Mouse (Mus musculus) liver, adult 2 months (tissue): Measurements from ENCODE around the gene Styxl1. TPM values are rescaled to one million over a fixed set of nuclear protein-coding genes. Genes with fewer than 3 reads are reported as not detected.

Experiments
- DNase-seq: peaks from one replicate; pipeline ENCODE4 v3.0.0-alpha.2; 2011; ENCODE audit warnings: low read depth, low spot score; ENCODE audit errors: extremely low read depth
- H3K27ac ChIP-seq: fragments of 200-500 bp; replicated peaks from 2 replicates; pipeline ENCODE4 v1.5.1; 2012; ENCODE audit warnings: low read depth, mild to moderate bottlenecking, control low read depth, inconsistent platforms, low read length; ENCODE audit not compliant: insufficient read depth
- H3K27me3 ChIP-seq: fragments of 200-500 bp; 2 replicates; pipeline ENCODE4 v1.6.1; 2012; ENCODE audit warnings: mild to moderate bottlenecking, moderate library complexity, low read length, inconsistent platforms; ENCODE audit not compliant: control insufficient read depth, insufficient read depth
- H3K36me3 ChIP-seq: fragments of 200-500 bp; 2 replicates; pipeline ENCODE4 v1.6.1; 2012; ENCODE audit warnings: low read length, inconsistent platforms; ENCODE audit not compliant: control insufficient read depth, insufficient read depth
- H3K4me1 ChIP-seq: fragments of 200-500 bp; 2 replicates; pipeline ENCODE4 v1.6.1; 2011; ENCODE audit warnings: low read length; ENCODE audit not compliant: control insufficient read depth, insufficient read depth
- H3K4me3 ChIP-seq: fragments of 200-500 bp; 2 replicates; pipeline ENCODE4 v1.5.1; 2011; ENCODE audit warnings: low read depth, mild to moderate bottlenecking, control low read depth, low read length, moderate library complexity; ENCODE audit not compliant: insufficient read depth
- H3K79me2 ChIP-seq: fragments of 200-500 bp; 2 replicates; pipeline ENCODE4 v1.6.1; 2012; ENCODE audit warnings: inconsistent platforms, mild to moderate bottlenecking, low read length, moderate library complexity; ENCODE audit not compliant: control insufficient read depth, insufficient read depth
- H3K9ac ChIP-seq: fragments of 200-500 bp; 2 replicates; pipeline ENCODE4 v1.6.1; 2012; ENCODE audit warnings: low read depth, mild to moderate bottlenecking, control low read depth, inconsistent platforms, low read length
- CTCF ChIP-seq: fragments of 200-500 bp; IDR thresholded peaks from 2 replicates; pipeline ENCODE4 v1.5.1; 2011; ENCODE audit warnings: low read depth, low read length, control low read depth
- POLR2A ChIP-seq: fragments of 200-500 bp; IDR thresholded peaks from 2 replicates; pipeline ENCODE4 v1.6.1; 2011; ENCODE audit warnings: low read length, control low read depth; ENCODE audit not compliant: insufficient read depth; ENCODE audit errors: extremely low read depth
- WGBS: fragments of 180-500 bp; shearing (Covaris S2); methylation state at CpG from one replicate; pipeline ENCODE4 v1.1.7; 2018; 5-methylcytosine and 5-hydroxymethylcytosine counted together
- polyA plus RNA-seq: library from polyadenylated mRNA; depleted of rRNA; stranded (reverse); fragments of >200 nt; gene quantifications from 2 replicates; pipeline ENCODE4 v1.2.3, GENCODE M21; 2012
- total RNA-seq: library from RNA; depleted of rRNA; stranded (reverse); fragments of >200 nt; gene quantifications from 2 replicates; pipeline ENCODE4 v1.2.3, GENCODE M21; 2014

Styxl1 gene
- total and polyA plus RNA-seq, 2 experiments = 0.18 to 0.23 TPM

DNA sequence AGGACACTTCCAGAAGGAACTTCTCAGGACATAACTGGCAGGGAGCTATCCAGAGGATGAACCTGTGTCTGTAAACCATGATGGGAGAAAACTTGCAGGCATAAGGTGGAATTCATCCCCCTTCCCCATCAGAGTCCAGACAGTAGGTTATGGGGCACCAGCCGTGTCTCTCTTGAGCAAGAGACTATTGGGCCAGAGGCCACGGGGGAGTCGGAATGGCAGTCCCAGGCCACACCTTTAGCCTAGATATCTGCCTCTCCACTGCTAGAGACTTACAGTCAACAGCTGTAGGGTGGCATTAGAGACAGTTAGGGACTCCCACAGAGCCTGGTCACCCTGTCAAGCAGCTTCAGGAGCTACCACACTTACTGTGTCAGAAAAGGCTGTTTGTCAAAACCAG, 16.3 kb downstream of the Styxl1 start:
- Histone ChIP-seq H3K27me3 (no peaks in the 10 kb centered on the region), H3K4me1 (peaks cover 2% of the 10 kb centered on the region; the same call in 1 of the 2 replicates), H3K79me2 (no peaks in the 10 kb centered on the region), H3K9ac (no peak overlapping the region), H3K27ac (no peak overlapping the region), H3K36me3 (no peaks in the 10 kb centered on the region), H3K4me3 (no peak overlapping the region)
- WGBS = 14% methylated on average over 3 of the region's 3 CpGs
- DNase-seq = peak; percentile 49
- TF ChIP-seq POLR2A (no peak), CTCF (no peak)

DNA sequence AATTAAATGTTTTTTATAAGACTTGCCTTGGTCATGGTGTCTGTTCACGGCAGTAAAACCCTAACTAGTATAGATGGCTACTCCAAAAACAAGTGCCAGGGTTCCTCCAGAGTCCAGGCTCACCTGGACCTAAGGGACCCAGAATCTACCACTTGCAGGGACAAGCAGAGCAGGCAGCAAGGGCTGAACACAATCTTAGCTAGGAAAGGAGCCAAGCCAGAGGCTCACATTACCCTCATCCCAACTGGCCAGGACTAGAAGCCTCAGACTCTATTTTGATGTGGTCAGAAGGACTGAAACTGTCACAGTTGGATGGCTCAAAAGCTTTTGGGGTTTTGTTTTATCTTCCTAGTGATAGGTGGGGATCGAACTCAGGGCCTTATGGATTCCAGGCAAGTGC, 26.6 kb downstream of the Styxl1 start:
- 85% methylated on average over 2 of the region's 2 CpGs for WGBS

DNA sequence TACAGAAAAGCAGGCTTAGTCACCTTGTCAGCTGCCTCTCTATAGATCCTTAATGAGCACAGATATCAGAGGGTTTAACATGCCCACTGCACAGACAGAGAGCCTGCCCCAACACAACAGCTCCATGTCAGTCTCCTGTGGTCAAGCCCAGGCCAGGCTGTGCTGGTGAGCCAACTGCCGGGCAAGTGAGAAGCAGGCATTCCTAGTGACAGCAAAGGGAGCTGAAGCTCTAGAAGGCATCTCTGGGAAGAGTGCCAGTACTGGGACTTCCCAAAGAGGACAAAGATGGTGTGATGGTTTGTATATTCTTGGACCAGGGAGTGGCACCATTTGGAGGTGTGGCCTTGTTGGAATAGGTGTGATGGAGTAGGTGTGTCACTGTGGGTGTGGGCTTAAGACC, 27.1 kb downstream of the Styxl1 start:
- no peaks in the 10 kb centered on the region for H3K4me1 ChIP-seq
- TF ChIP-seq POLR2A = no peak
- TF ChIP-seq CTCF = no peak
- WGBS = 83% methylated on average over 1 of the region's 1 CpGs
- no peak overlapping the region for H3K27ac ChIP-seq
- no peaks in the 10 kb centered on the region for H3K27me3 ChIP-seq
- no peaks in the 10 kb centered on the region for H3K79me2 ChIP-seq
- H3K4me3 ChIP-seq = no peak overlapping the region
- no peak overlapping the region for H3K9ac ChIP-seq
- H3K36me3 ChIP-seq = no peaks in the 10 kb centered on the region
- DNase-seq = no peak

More for the DNA sequence above, 26.6 kb downstream of the Styxl1 start:
- H3K79me2 ChIP-seq = no peaks in the 10 kb centered on the region
- H3K4me3 ChIP-seq = no peak overlapping the region
- no peaks in the 10 kb centered on the region for H3K36me3 ChIP-seq
- no peak for DNase-seq
- no peak overlapping the region for H3K9ac ChIP-seq
- TF ChIP-seq POLR2A (no peak), CTCF (no peak)
- no peaks in the 10 kb centered on the region for H3K27me3 ChIP-seq
- H3K27ac ChIP-seq = no peak overlapping the region
- no peaks in the 10 kb centered on the region for H3K4me1 ChIP-seq

DNA sequence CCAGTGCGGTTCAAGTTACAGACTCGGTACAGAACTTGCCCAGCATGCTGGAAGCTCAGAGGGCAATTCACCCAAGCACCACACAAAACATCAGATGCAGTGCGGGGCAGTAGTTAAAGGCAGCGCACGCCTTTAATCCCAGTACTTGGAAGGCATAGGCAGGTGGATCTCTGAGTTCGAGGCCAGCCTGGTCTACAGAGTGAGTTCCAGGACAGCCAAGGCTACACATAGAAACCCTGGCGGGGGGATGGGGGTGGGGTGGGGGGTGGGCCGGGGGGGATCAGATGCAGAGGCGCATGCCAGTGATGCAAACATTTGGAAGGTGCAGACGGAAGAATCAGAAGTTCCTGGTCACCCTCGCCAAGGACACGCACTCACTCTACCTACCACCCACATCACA, 33.4 kb downstream of the Styxl1 start:
- TF ChIP-seq CTCF (no peak), POLR2A (no peak)
- Histone ChIP-seq H3K4me1 (peaks cover 12% of the 10 kb centered on the region; the same call in 1 of the 2 replicates), H3K9ac (peak overlapping the region; percentile 65), H3K27ac (peak overlapping the region; percentile 75), H3K4me3 (peak overlapping the region; percentile 40; the same call in 1 of the 2 replicates), H3K27me3 (no peaks in the 10 kb centered on the region), H3K79me2 (no peaks in the 10 kb centered on the region), H3K36me3 (peaks cover 5% of the 10 kb centered on the region; the same call in 1 of the 2 replicates)
- DNase-seq = no peak
- WGBS = 41% methylated on average over 12 of the region's 12 CpGs

DNA sequence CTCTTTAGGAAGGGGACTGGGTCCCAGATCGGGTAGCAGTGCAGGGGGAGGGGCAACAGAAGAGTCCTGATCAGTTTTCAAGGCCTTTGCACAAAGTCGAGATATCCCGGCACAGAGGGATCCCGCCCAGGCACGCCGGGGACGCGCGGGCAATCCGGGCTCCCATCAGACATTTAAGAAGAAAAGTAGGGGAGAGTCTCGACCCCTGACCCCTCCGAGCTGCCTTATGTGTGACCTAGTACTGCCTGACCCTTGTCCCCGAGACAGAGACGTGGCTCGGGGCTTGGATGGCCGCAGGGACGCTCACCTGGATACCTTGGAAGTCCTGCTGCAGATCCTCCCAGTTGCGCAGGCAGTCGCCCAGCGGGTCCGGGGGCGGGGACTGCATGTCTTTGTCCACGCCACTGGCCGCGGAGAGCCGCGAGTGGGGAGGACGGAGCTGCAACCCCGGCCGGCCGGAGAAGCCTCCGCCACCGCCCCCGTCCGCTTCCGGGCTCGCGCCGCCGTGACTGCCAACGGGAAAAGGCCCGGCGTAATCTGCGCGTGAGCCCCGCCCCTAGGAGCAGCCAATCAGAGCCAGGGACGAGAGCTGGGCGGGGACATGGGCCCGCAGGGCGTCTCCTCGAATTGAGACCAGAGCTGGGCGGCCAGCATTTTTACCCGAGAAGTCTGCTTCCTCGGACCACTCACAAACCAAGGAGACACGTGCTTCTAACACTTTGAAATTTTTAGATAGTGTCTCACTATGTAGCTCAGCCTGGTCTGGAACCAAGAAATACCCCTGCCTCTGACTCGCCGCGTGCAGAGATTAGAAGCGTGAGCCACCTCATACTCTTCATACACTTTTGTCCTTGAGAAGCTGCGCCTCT, 34.2 kb downstream of the Styxl1 start, which contains the start of gene Tmem120a:
TSS of gene Tmem120a (minus strand) at position 708 of the 869 bp plus-strand sequence.
- peak; percentile 79 for DNase-seq
- H3K27ac ChIP-seq = peak within 1 kb of the TSS; percentile 89

More for the DNA sequence above, 34.2 kb downstream of the Styxl1 start, which contains the start of gene Tmem120a:
- no peaks in the 10 kb centered on the region for H3K79me2 ChIP-seq
- peaks cover 12% of the 10 kb centered on the region; the same call in 1 of the 2 replicates for H3K4me1 ChIP-seq
- peak within 1 kb of the TSS; percentile 94 for H3K9ac ChIP-seq
- H3K36me3 ChIP-seq = peaks cover 5% of the 10 kb centered on the region; the same call in 1 of the 2 replicates
- TF ChIP-seq CTCF = no peak
- peak; percentile 77; the same call in 1 of the 2 replicates for TF ChIP-seq POLR2A
- peak within 1 kb of the TSS; percentile 95 for H3K4me3 ChIP-seq
- H3K27me3 ChIP-seq = no peaks in the 10 kb centered on the region
- under 1% methylated on average over 60 of the region's 60 CpGs for WGBS
